In the genomic region with DNA sequence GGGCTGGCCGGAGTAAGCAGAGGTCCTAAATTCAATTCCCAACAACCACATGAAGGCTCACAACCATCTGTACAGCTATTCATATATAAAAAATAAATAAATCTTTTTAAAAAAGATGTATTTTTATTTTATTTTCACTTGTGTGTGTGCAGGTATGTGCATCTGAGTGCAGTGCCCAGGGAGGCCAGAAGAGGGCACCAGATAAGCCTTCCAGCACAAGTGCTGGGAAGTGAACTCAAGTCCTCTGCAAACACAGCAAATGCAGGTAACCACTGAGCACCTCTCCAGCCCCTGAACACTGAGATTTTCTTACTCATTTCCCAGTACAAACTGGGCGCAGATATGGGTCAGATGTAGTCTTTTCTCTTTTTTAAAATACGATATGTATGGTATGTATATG, we compare ENCODE assay signal across 13 mouse cellular contexts. TPM values are rescaled to one million over a fixed set of nuclear protein-coding genes. Genes with fewer than 3 reads are reported as not detected.
DNase-seq lines count a peak whose midpoint lies in the region; ATAC-seq and TF ChIP-seq lines count a peak whose summit lies in the region.
"Had no signal": no experiment of that assay in that cellular context is flagged by ENCODE, and none has a peak within 500 bp of the region (broad histone marks: within the 10 kb centered on the region; RNA-seq: fewer than 3 reads in every experiment).

No protein-coding gene starts in this region.

- no peaks in the 10 kb centered on the region for H3K27me3 ChIP-seq in liver, postnatal 0 days (ENCODE audit: insufficient read depth, low read length)
- H3K27me3 ChIP-seq in CH12.LX (replicated peaks): no peaks in the 10 kb centered on the region
- H3K27me3 ChIP-seq: limb, embryonic 12.5 days had no signal

- H3K4me1 ChIP-seq in liver, postnatal 0 days (ENCODE audit: insufficient read depth): 0 out of 2 replicates have a peak, but pooled peaks cover 10% of the 10 kb centered on the region
- peaks cover 5 to 10% of the 10 kb centered on the region in 2 experiments; a peak in 3 of 4 replicates for H3K4me1 ChIP-seq in CH12.LX (ENCODE audit: control insufficient read depth in 1 of 2, insufficient read depth in 2 of 2)
- H3K4me1 ChIP-seq: limb, embryonic 12.5 days had no signal

- no peak overlapping the region for H3K4me2 ChIP-seq in liver, postnatal 0 days (ENCODE audit: low read depth, low read length)
- H3K4me2 ChIP-seq in CH12.LX (ENCODE audit: insufficient read depth, low read depth, poor library complexity, severe bottlenecking): no peak overlapping the region
- H3K4me2 ChIP-seq: limb, embryonic 12.5 days had no signal

- TF ChIP-seq CTCF in liver, postnatal 0 days (IDR thresholded peaks at IDR 0.05; ENCODE audit: low read depth): peak; percentile 52
- peak; percentile 15 to 27; a peak in 1 of 4 replicates for TF ChIP-seq CTCF in CH12.LX (conservative IDR thresholded peaks at IDR 0.05 in 1 of 2, IDR thresholded peaks at IDR 0.05 in 1 of 2; ENCODE audit: low read depth in 2 of 2, low read length in 2 of 2)

- no peaks in the 10 kb centered on the region for H3K79me2 ChIP-seq in CH12.LX (replicated peaks; ENCODE audit: control insufficient read depth, extremely low read depth, insufficient read depth, poor library complexity, severe bottlenecking)

- 96% methylated on average over 3 of the region's 3 CpGs for WGBS in liver, postnatal 0 days (ENCODE audit: insufficient replicate concordance)

- TF ChIP-seq RAD21 in CH12.LX (IDR thresholded peaks at IDR 0.05; ENCODE audit: low read depth, low read length): no peak

- no peak for TF ChIP-seq EP300 in liver, postnatal 0 days (IDR thresholded peaks at IDR 0.05; ENCODE audit: low read depth)
- TF ChIP-seq EP300 in CH12.LX (IDR thresholded peaks at IDR 0.05; ENCODE audit: low read length): no peak

- H3K36me3 ChIP-seq in liver, postnatal 0 days (replicated peaks; ENCODE audit: insufficient read depth, low read length): peaks cover 27% of the 10 kb centered on the region
- H3K36me3 ChIP-seq in CH12.LX (replicated peaks in 1 of 2; ENCODE audit: control insufficient read depth in 1 of 2, insufficient read depth in 1 of 2, low read length in 1 of 2): no peaks in the 10 kb centered on the region

- dilution Hi-C loops in CH12.LX (cut with MboI; ENCODE audit: extremely low pct_ligation_motif_present, extremely low pct_unique_long_range_greater_than_20kb, low sequenced_read_pairs): no loop called here

- ATAC-seq in liver, postnatal 0 days: no peak
- ATAC-seq: activated CD4-positive, CD25-positive, alpha-beta regulatory T cell, adult 4 months; hindbrain, embryonic 16.5 days had no signal

- H3K9me3 ChIP-seq in liver, postnatal 0 days (ENCODE audit: low read length): no peaks in the 10 kb centered on the region; the same call in 1 of the 2 replicates
- peaks cover 3% of the 10 kb centered on the region for H3K9me3 ChIP-seq in CH12.LX (replicated peaks; ENCODE audit: low read length)

- DNase-seq in embryo, embryonic 10.5 days (ENCODE audit: low spot score): peak; percentile 16
- no peak for DNase-seq in embryo, embryonic 10 days (ENCODE audit: low spot score)
- no peak for DNase-seq in liver, postnatal 0 days
- DNase-seq in liver (no peak), CH12.LX (ENCODE audit: extremely low read depth) (no peak)
- DNase-seq in c-Kit-negative CD71-positive TER-119-positive erythroid progenitor cells, embryonic 14.5 days (ENCODE audit: low read depth, low spot score): peak; percentile 6
- DNase-seq in cerebellum, postnatal 36 days: no peak
- DNase-seq in gastrocnemius, postnatal 36 days: no peak
- DNase-seq: embryo, embryonic 11 days; spleen, adult 18-20 months had no signal

- H3K9ac ChIP-seq in liver, postnatal 0 days (replicated peaks): no peak overlapping the region
- H3K9ac ChIP-seq in CH12.LX (ENCODE audit: insufficient read depth, low read depth): no peak overlapping the region
- H3K9ac ChIP-seq: limb, embryonic 12.5 days had no signal

- no peak overlapping the region for H3K4me3 ChIP-seq in liver, postnatal 0 days (ENCODE audit: low read depth, low read length)
- H3K4me3 ChIP-seq in CH12.LX (replicated peaks in 1 of 3; ENCODE audit: low read depth in 2 of 3, low read length in 2 of 3, poor library complexity in 1 of 3): no peak overlapping the region
- H3K4me3 ChIP-seq: limb, embryonic 12.5 days had no signal

- in situ Hi-C loops in CH12.LX (cut with MboI; ENCODE audit: low pct_ligation_motif_present, low pct_unique_long_range_greater_than_20kb, low sequenced_read_pairs): no loop called here

- no peak overlapping the region for H3K27ac ChIP-seq in liver, postnatal 0 days (ENCODE audit: low read depth)
- no peak overlapping the region for H3K27ac ChIP-seq in CH12.LX (ENCODE audit: insufficient read depth, low read depth)
- H3K27ac ChIP-seq: limb, embryonic 12.5 days had no signal

- TF ChIP-seq POLR2A in CH12.LX (IDR thresholded peaks at IDR 0.05; ENCODE audit: low read depth, low read length): no peak

- intact Hi-C loops in gastrocnemius, postnatal 36 days (cut with DNase I): loop anchor here (5.0 kb wide), 1 partner anchor 34 kb away; no protein-coding TSS in a partner anchor

TF ChIP-seq in CH12.LX, 34 proteins besides CTCF, POLR2A, EP300 and RAD21:
- TF ChIP-seq ZC3H11A (IDR thresholded peaks at IDR 0.05; ENCODE audit: low read depth, low read length) (no peak), USF1 (IDR thresholded peaks at IDR 0.05; ENCODE audit: low read depth, low read length) (no peak), ZNF384 (IDR thresholded peaks at IDR 0.05; ENCODE audit: low read depth, low read length) (no peak), SMC3 (IDR thresholded peaks at IDR 0.05; ENCODE audit: low read depth, low read length) (no peak), TCF12 (IDR thresholded peaks at IDR 0.05; ENCODE audit: low read depth, low read length) (no peak), TBP (conservative IDR thresholded peaks at IDR 0.05; ENCODE audit: low read depth, low read length) (no peak), POLR2AphosphoS2 (IDR thresholded peaks at IDR 0.05; ENCODE audit: low read depth, low read length) (no peak), BHLHE40 (IDR thresholded peaks at IDR 0.05; ENCODE audit: low read depth, low read length) (no peak), MXI1 (IDR thresholded peaks at IDR 0.05; ENCODE audit: low read depth, low read length) (no peak), HCFC1 (IDR thresholded peaks at IDR 0.05; ENCODE audit: low read depth, low read length) (no peak), UBTF (IDR thresholded peaks at IDR 0.05; ENCODE audit: low read depth, low read length) (no peak), ETS1 (conservative IDR thresholded peaks at IDR 0.05; ENCODE audit: low read depth, low read length) (no peak), MAX (IDR thresholded peaks at IDR 0.05; ENCODE audit: low read length) (no peak)

RNA-seq across cellular contexts. Expression of a gene that starts 35.1 kb away (rescaled TPM):
- 2.7 and 3.6 TPM in 2 replicates for polyA plus RNA-seq in liver, postnatal 0 days (2015; fragmentation: Nextera tagmentation; extraction: Ambion mirVana)
- total RNA-seq in CH12.LX (2012; rRNA removed) (0.88 and 1.4 TPM in 2 replicates), CH12.LX (2014; rRNA removed) (0.13 and 0.32 TPM in 2 replicates)
- 0.93 and 1.1 TPM in 2 replicates for polyA plus RNA-seq in CH12.LX (2012; ENCODE audit: insufficient read length, low read depth)
- 10 to 100 TPM; 21.9 to 22.9 TPM for total RNA-seq in gastrocnemius, postnatal 36 days (2021)

RNA-seq across cellular contexts. Expression of a gene that starts 56.9 kb away (rescaled TPM):
- 48.2 and 52.7 TPM in 2 replicates for polyA plus RNA-seq in liver, postnatal 0 days (2015; fragmentation: Nextera tagmentation; extraction: Ambion mirVana)
- total RNA-seq in CH12.LX (2012; rRNA removed): 7.9 and 8.0 TPM in 2 replicates
- 4.9 and 5.6 TPM in 2 replicates for total RNA-seq in CH12.LX (2014; rRNA removed)
- polyA plus RNA-seq in CH12.LX (2012; ENCODE audit: insufficient read length, low read depth): 9.5 and 10.8 TPM in 2 replicates
- 10 to 100 TPM; 10.6 to 11.1 TPM for total RNA-seq in gastrocnemius, postnatal 36 days (2021)

Comparison
In these comparisons a context has a peak if more than half of its experiments do, and no peak if none do; other contexts are left out.
1. DNase-seq: peak in embryo, embryonic 10.5 days (single experiment) and c-Kit-negative CD71-positive TER-119-positive erythroid progenitor cells, embryonic 14.5 days (single experiment); none in embryo, embryonic 10 days (single experiment), liver, postnatal 0 days (single experiment), liver (single experiment), CH12.LX (single experiment), cerebellum, postnatal 36 days (0 of 2) and gastrocnemius, postnatal 36 days (0 of 2).
2. RNA of a gene that starts 35.1 kb away (total RNA-seq): 21.9 to 22.9 TPM in gastrocnemius, postnatal 36 days; 0.13 to 1.4 TPM in CH12.LX; every median in the first group is over 4 times any median in the second.